Mouse (Mus musculus) neural tube, embryonic 13.5 days (tissue): ENCODE data around the gene A730049H05Rik. TPM values are rescaled to one million over a fixed set of nuclear protein-coding genes. Genes with fewer than 3 reads are reported as not detected.

Experiments used
- ATAC-seq: fragments of 200-750 bp; cut with Nextera tagmentation; 2 replicates; pipeline ENCODE4 v1.8.0; 2017; ENCODE audit warnings: low read depth, mild to moderate bottlenecking, moderate TSS enrichment, moderate library complexity
- H3K27ac ChIP-seq: fragments of 300-500 bp; sonication (generic); replicated peaks from 2 replicates; pipeline ENCODE4 v1.5.1; 2015; ENCODE audit warnings: moderate library complexity, mild to moderate bottlenecking, inconsistent platforms
- H3K27me3 ChIP-seq: fragments of 300-500 bp; sonication (generic); 2 replicates; pipeline ENCODE4 v1.6.1; 2015; ENCODE audit warnings: mild to moderate bottlenecking, inconsistent platforms
- H3K36me3 ChIP-seq: fragments of 300-500 bp; sonication (generic); 2 replicates; pipeline ENCODE4 v1.6.1; 2015; ENCODE audit warnings: mild to moderate bottlenecking, inconsistent platforms
- H3K4me1 ChIP-seq: fragments of 300-500 bp; sonication (generic); replicated peaks from 2 replicates; pipeline ENCODE4 v1.6.1; 2015; ENCODE audit warnings: inconsistent platforms
- H3K4me2 ChIP-seq: fragments of 300-500 bp; sonication (generic); 2 replicates; pipeline ENCODE4 v1.6.1; 2015; ENCODE audit warnings: inconsistent platforms, mild to moderate bottlenecking, moderate library complexity
- H3K4me3 ChIP-seq: fragments of 300-500 bp; sonication (generic); 2 replicates; pipeline ENCODE4 v1.5.1; 2015; ENCODE audit warnings: mild to moderate bottlenecking, inconsistent platforms
- H3K9ac ChIP-seq: fragments of 300-500 bp; sonication (generic); 2 replicates; pipeline ENCODE4 v1.6.1; 2015; ENCODE audit warnings: moderate library complexity, mild to moderate bottlenecking, inconsistent platforms
- H3K9me3 ChIP-seq: fragments of 300-500 bp; sonication (generic); 2 replicates; pipeline ENCODE4 v1.6.1; 2016; ENCODE audit warnings: inconsistent platforms
- WGBS: fragments of 180-500 bp; shearing (Covaris S2); methylation state at CpG from one replicate; pipeline ENCODE4 v1.1.7; 2015; 5-methylcytosine and 5-hydroxymethylcytosine counted together
- polyA plus RNA-seq: library from polyadenylated mRNA; unstranded; fragments of >200 nt; fragmentation: Nextera tagmentation; extraction: Ambion mirVana; gene quantifications from 2 replicates; pipeline ENCODE4 v1.2.1, GENCODE M21; 2015

A730049H05Rik gene
- polyA plus RNA-seq, result 0.46 and 0.59 TPM in 2 replicates

GRCm38 (mm10) chr6:92816311-92816751, at the start of gene A730049H05Rik:
Gene A730049H05Rik, plus strand, starts transcription at chr6:92816478.
- H3K4me3 ChIP-seq, result no peak within 1 kb of the TSS
- no peak; the same call in 1 of the 2 replicates for ATAC-seq
- peak within 1 kb of the TSS; percentile 34; the same call in 1 of the 2 replicates for H3K9ac ChIP-seq
- H3K27me3 ChIP-seq, result peaks cover 25% of the 10 kb centered on the region
- H3K4me2 ChIP-seq, result peak within 1 kb of the TSS; percentile 39
- no peak within 1 kb of the TSS for H3K27ac ChIP-seq
- 5% methylated on average over 8 of the region's 8 CpGs for WGBS
- peaks cover 18% of the 10 kb centered on the region for H3K4me1 ChIP-seq
- no peaks in the 10 kb centered on the region for H3K9me3 ChIP-seq
- H3K36me3 ChIP-seq, result no peaks in the 10 kb centered on the region

GRCm38 (mm10) chr6:92776356-92776755, 39.9 kb upstream of the A730049H05Rik start:
- WGBS, result 25% methylated on average over 2 of the region's 2 CpGs
- no peaks in the 10 kb centered on the region for H3K4me1 ChIP-seq
- no peak for ATAC-seq
- no peaks in the 10 kb centered on the region for H3K9me3 ChIP-seq
- H3K4me3 ChIP-seq, result no peak overlapping the region
- H3K9ac ChIP-seq, result no peak overlapping the region
- H3K27ac ChIP-seq, result no peak overlapping the region
- no peaks in the 10 kb centered on the region for H3K27me3 ChIP-seq
- no peak overlapping the region for H3K4me2 ChIP-seq
- no peaks in the 10 kb centered on the region for H3K36me3 ChIP-seq

GRCm38 (mm10) chr6:92779140-92779934, 36.9 kb upstream of the A730049H05Rik start:
- no peak overlapping the region for H3K4me2 ChIP-seq
- 82% methylated on average over 11 of the region's 11 CpGs for WGBS

GRCm38 (mm10) chr6:92779935-92780205, 36.4 kb upstream of the A730049H05Rik start:
- Histone ChIP-seq H3K27ac (no peak overlapping the region), H3K4me3 (no peak overlapping the region), H3K9ac (no peak overlapping the region), H3K4me1 (no peaks in the 10 kb centered on the region), H3K36me3 (no peaks in the 10 kb centered on the region), H3K9me3 (no peaks in the 10 kb centered on the region), H3K4me2 (no peak overlapping the region), H3K27me3 (no peaks in the 10 kb centered on the region)
- ATAC-seq, result no peak
- 41% methylated on average over 5 of the region's 5 CpGs for WGBS

More at GRCm38 (mm10) chr6:92779140-92779934, 36.9 kb upstream of the A730049H05Rik start:
- Histone ChIP-seq H3K4me3 (no peak overlapping the region), H3K36me3 (no peaks in the 10 kb centered on the region), H3K27me3 (no peaks in the 10 kb centered on the region), H3K9me3 (no peaks in the 10 kb centered on the region), H3K9ac (no peak overlapping the region), H3K27ac (no peak overlapping the region), H3K4me1 (no peaks in the 10 kb centered on the region)
- ATAC-seq, result no peak; the same call in 1 of the 2 replicates

- H3K4me2 ChIP-seq, result no peak overlapping the region
- peaks cover 5% of the 10 kb centered on the region; the same call in 1 of the 2 replicates for H3K4me1 ChIP-seq
- H3K27me3 ChIP-seq, result peaks cover 12% of the 10 kb centered on the region
- WGBS, result 86% methylated on average over 6 of the region's 6 CpGs
- no peaks in the 10 kb centered on the region for H3K9me3 ChIP-seq
- H3K9ac ChIP-seq, result no peak overlapping the region
- no peaks in the 10 kb centered on the region for H3K36me3 ChIP-seq
- H3K4me3 ChIP-seq, result no peak overlapping the region
- no peak overlapping the region for H3K27ac ChIP-seq
- ATAC-seq, result no peak
Measured at GRCm38 (mm10) chr6:92781446-92781845, 34.8 kb upstream of the A730049H05Rik start.

GRCm38 (mm10) chr6:92784782-92785181, 31.5 kb upstream of the A730049H05Rik start:
- Histone ChIP-seq H3K27me3 (peaks cover 17% of the 10 kb centered on the region), H3K9me3 (no peaks in the 10 kb centered on the region), H3K4me1 (peaks cover 12% of the 10 kb centered on the region), H3K27ac (no peak overlapping the region), H3K9ac (no peak overlapping the region), H3K36me3 (no peaks in the 10 kb centered on the region), H3K4me2 (no peak overlapping the region), H3K4me3 (no peak overlapping the region)
- 11% methylated on average over 7 of the region's 7 CpGs for whole genome bisulfite sequencing
- 0 out of 2 replicates have a peak, but pooled peaks have one; percentile 48 for ATAC-seq

- Histone ChIP-seq H3K4me3 (peak overlapping the region; percentile 33), H3K4me2 (peak overlapping the region; percentile 64), H3K4me1 (peaks cover 12% of the 10 kb centered on the region), H3K27ac (no peak overlapping the region), H3K9me3 (no peaks in the 10 kb centered on the region), H3K9ac (peak overlapping the region; percentile 69), H3K27me3 (peaks cover 17% of the 10 kb centered on the region), H3K36me3 (no peaks in the 10 kb centered on the region)
- 4% methylated on average over 20 of the region's 20 CpGs for WGBS
- ATAC-seq, result peak; percentile 48; the same call in 1 of the 2 replicates
Measured at GRCm38 (mm10) chr6:92786701-92787375, 29.4 kb upstream of the A730049H05Rik start.

GRCm38 (mm10) chr6:92787376-92787712, 28.9 kb upstream of the A730049H05Rik start:
- peak overlapping the region; percentile 64 for H3K4me2 ChIP-seq
- WGBS, result under 1% methylated on average over 12 of the region's 12 CpGs
- H3K27me3 ChIP-seq, result peaks cover 17% of the 10 kb centered on the region
- H3K9me3 ChIP-seq, result no peaks in the 10 kb centered on the region
- H3K36me3 ChIP-seq, result no peaks in the 10 kb centered on the region
- ATAC-seq, result peak; percentile 93
- H3K9ac ChIP-seq, result peak overlapping the region; percentile 69
- H3K4me1 ChIP-seq, result peaks cover 12% of the 10 kb centered on the region
- no peak overlapping the region for H3K27ac ChIP-seq
- peak overlapping the region; percentile 33 for H3K4me3 ChIP-seq

- no peak overlapping the region for H3K27ac ChIP-seq
- no peaks in the 10 kb centered on the region for H3K9me3 ChIP-seq
- no peaks in the 10 kb centered on the region for H3K27me3 ChIP-seq
- no peak overlapping the region for H3K9ac ChIP-seq
- ATAC-seq, result no peak
- H3K4me1 ChIP-seq, result no peaks in the 10 kb centered on the region
- H3K36me3 ChIP-seq, result no peaks in the 10 kb centered on the region
- no peak overlapping the region for H3K4me2 ChIP-seq
- 83% methylated on average over 6 of the region's 6 CpGs for WGBS
- no peak overlapping the region for H3K4me3 ChIP-seq
Measured at GRCm38 (mm10) chr6:92793804-92794203, 22.5 kb upstream of the A730049H05Rik start.

GRCm38 (mm10) chr6:92801462-92801861, 14.8 kb upstream of the A730049H05Rik start:
- Histone ChIP-seq H3K9ac (no peak overlapping the region), H3K4me2 (no peak overlapping the region), H3K9me3 (no peaks in the 10 kb centered on the region), H3K27ac (no peak overlapping the region), H3K36me3 (no peaks in the 10 kb centered on the region), H3K4me1 (peaks cover 13% of the 10 kb centered on the region), H3K27me3 (no peaks in the 10 kb centered on the region), H3K4me3 (no peak overlapping the region)
- no peak for ATAC-seq
- 74% methylated on average over 2 of the region's 2 CpGs for WGBS

- Histone ChIP-seq H3K4me1 (peaks cover 13% of the 10 kb centered on the region), H3K27ac (no peak overlapping the region), H3K9me3 (no peaks in the 10 kb centered on the region), H3K27me3 (no peaks in the 10 kb centered on the region), H3K9ac (no peak overlapping the region), H3K4me3 (no peak overlapping the region), H3K36me3 (no peaks in the 10 kb centered on the region), H3K4me2 (no peak overlapping the region)
- no peak for ATAC-seq
- 62% methylated on average over 11 of the region's 11 CpGs for WGBS
Measured at GRCm38 (mm10) chr6:92802421-92802820, 13.9 kb upstream of the A730049H05Rik start.

GRCm38 (mm10) chr6:92803213-92803612, 13.1 kb upstream of the A730049H05Rik start:
- Histone ChIP-seq H3K36me3 (no peaks in the 10 kb centered on the region), H3K9me3 (no peaks in the 10 kb centered on the region), H3K9ac (no peak overlapping the region), H3K4me1 (peaks cover 13% of the 10 kb centered on the region), H3K4me3 (no peak overlapping the region), H3K27ac (0 out of 2 replicates have a peak overlapping the region, but pooled peaks have one; percentile 33), H3K27me3 (no peaks in the 10 kb centered on the region), H3K4me2 (no peak overlapping the region)
- WGBS, result 39% methylated on average over 6 of the region's 6 CpGs
- peak; percentile 59; the same call in 1 of the 2 replicates for ATAC-seq
